Mouse (Mus musculus) thymus, adult 2 months (tissue): ENCODE results near the gene AI467606. TPM values are rescaled to one million over a fixed set of nuclear protein-coding genes. Genes with fewer than 3 reads are reported as not detected.

Source experiments
- DNase-seq: peaks from one replicate; pipeline ENCODE4 v3.0.0; 2021
- H3K27ac ChIP-seq: fragments of 200-500 bp; 2 replicates; pipeline ENCODE4 v1.5.1; 2012; ENCODE audit warnings: low read length, control low read depth; ENCODE audit not compliant: control insufficient read depth, insufficient read depth
- H3K27me3 ChIP-seq: fragments of 200-500 bp; 2 replicates; pipeline ENCODE4 v1.6.1; 2012; ENCODE audit warnings: mild to moderate bottlenecking, low read length, moderate library complexity, mixed read lengths; ENCODE audit not compliant: control insufficient read depth, insufficient read depth
- H3K36me3 ChIP-seq: fragments of 200-500 bp; 2 replicates; pipeline ENCODE4 v1.6.1; 2012; ENCODE audit warnings: mild to moderate bottlenecking, low read length, moderate library complexity; ENCODE audit not compliant: control insufficient read depth, insufficient read depth
- H3K4me1 ChIP-seq: fragments of 200-500 bp; replicated peaks from 2 replicates; pipeline ENCODE4 v1.6.1; 2012; ENCODE audit warnings: low read length; ENCODE audit not compliant: control insufficient read depth, insufficient read depth
- H3K4me3 ChIP-seq: fragments of 200-500 bp; 2 replicates; pipeline ENCODE4 v1.5.1; 2012; ENCODE audit warnings: mild to moderate bottlenecking, low read length, control low read depth, moderate library complexity; ENCODE audit not compliant: control insufficient read depth, insufficient read depth
- CTCF ChIP-seq: fragments of 200-500 bp; IDR thresholded peaks from 2 replicates; pipeline ENCODE4 v1.5.1; 2012; ENCODE audit warnings: mild to moderate bottlenecking, control low read depth, low read length, moderate library complexity, borderline replicate concordance; ENCODE audit not compliant: control insufficient read depth, poor library complexity, insufficient read depth; ENCODE audit errors: extremely low read depth
- POLR2A ChIP-seq: fragments of 200-500 bp; IDR thresholded peaks from 2 replicates; pipeline ENCODE4 v1.6.1; 2012; ENCODE audit warnings: mild to moderate bottlenecking, low read length, control low read depth, moderate library complexity; ENCODE audit not compliant: control insufficient read depth, poor library complexity, insufficient read depth; ENCODE audit errors: extremely low read depth
- WGBS: fragments of 180-500 bp; shearing (Covaris S2); methylation state at CpG from one replicate; pipeline ENCODE4 v1.1.7; 2018; 5-methylcytosine and 5-hydroxymethylcytosine counted together
- polyA plus RNA-seq: library from polyadenylated mRNA; depleted of rRNA; stranded (reverse); fragments of >200 nt; gene quantifications from 2 replicates; pipeline ENCODE4 v1.2.3, GENCODE M21; 2012

Gene AI467606
- polyA plus RNA-seq, 1 experiment = 532 TPM

DNA sequence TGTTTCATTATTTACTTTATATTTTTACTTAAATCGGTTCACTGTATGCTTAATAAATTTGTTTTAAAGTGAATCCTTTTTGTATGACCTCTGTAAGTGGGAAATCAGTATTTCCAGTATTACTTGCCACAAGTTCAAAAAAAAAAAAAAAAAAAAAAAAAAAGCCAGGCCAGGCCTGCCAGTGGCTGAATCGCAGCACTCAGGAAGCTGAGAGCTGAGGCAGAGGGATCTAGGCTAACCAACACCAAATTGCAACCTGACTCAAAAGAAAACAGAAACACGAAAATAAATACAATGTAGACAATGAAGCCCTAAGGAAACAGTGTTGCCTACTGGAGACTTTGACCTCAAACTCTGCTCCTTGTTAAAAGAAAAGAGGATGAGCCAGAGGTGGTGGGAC lies 2.8 kb downstream of the AI467606 start:
- DNase-seq = no peak
- 53% methylated on average over 3 of the region's 3 CpGs for WGBS
- H3K4me3 ChIP-seq = peak overlapping the region; percentile 85; the same call in 1 of the 2 replicates

DNA sequence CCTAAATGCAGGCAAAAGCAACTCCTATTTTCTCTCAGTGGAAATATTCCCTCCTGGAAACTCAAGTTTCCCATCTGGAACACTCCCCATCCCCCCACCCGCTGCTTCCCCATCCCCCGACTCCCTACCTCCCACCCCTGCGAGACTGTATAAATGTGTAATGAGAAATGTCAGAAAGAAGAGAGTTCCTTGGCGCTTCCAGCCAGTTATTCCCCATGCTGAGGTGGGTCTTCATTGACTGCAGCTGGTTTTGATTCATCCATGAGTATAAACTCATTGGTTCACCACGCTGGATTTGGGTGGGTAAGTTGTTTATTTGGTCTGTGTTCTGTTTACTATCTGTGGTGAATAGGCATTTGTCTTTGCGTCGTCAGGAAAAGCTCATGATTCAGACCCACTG lies 5.3 kb downstream of the AI467606 start:
- peaks cover 33% of the 10 kb centered on the region for H3K4me1 ChIP-seq
- H3K4me3 ChIP-seq = no peak overlapping the region
- TF ChIP-seq POLR2A (no peak), CTCF (no peak)
- no peak for DNase-seq
- 92% methylated on average over 7 of the region's 7 CpGs for WGBS
- peaks cover 21% of the 10 kb centered on the region for H3K36me3 ChIP-seq
- H3K27ac ChIP-seq = no peak overlapping the region
- H3K27me3 ChIP-seq = no peaks in the 10 kb centered on the region

More for the DNA sequence above, 2.8 kb downstream of the AI467606 start:
- H3K27ac ChIP-seq = no peak overlapping the region
- H3K36me3 ChIP-seq = peaks cover 21% of the 10 kb centered on the region
- TF ChIP-seq CTCF (no peak), POLR2A (no peak)
- H3K4me1 ChIP-seq = peaks cover 34% of the 10 kb centered on the region
- no peaks in the 10 kb centered on the region for H3K27me3 ChIP-seq

DNA sequence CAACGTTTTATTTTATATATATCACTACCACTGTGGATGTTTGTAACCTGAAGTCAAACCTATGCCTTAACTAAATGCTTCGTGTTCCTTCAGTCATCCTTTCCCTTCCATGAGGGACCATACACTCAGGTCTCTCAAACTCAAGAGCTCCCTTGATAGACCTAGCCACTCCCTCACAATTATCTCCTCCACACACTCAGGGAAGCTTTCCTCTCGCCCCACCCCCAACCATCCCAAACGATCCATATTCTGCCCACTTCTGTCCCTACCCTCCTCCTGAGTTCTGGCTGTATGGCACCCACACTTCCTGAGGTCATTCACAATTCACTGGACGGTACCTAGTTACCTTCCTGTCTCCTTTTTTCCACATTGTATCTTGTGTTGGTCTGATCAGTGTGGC lies 7.4 kb downstream of the AI467606 start:
- Histone ChIP-seq H3K4me3 (no peak overlapping the region), H3K4me1 (peaks cover 30% of the 10 kb centered on the region), H3K36me3 (peaks cover 9% of the 10 kb centered on the region), H3K27me3 (no peaks in the 10 kb centered on the region), H3K27ac (no peak overlapping the region)
- 97% methylated on average over 5 of the region's 5 CpGs for WGBS
- no peak for TF ChIP-seq POLR2A
- TF ChIP-seq CTCF = no peak
- no peak for DNase-seq

DNA sequence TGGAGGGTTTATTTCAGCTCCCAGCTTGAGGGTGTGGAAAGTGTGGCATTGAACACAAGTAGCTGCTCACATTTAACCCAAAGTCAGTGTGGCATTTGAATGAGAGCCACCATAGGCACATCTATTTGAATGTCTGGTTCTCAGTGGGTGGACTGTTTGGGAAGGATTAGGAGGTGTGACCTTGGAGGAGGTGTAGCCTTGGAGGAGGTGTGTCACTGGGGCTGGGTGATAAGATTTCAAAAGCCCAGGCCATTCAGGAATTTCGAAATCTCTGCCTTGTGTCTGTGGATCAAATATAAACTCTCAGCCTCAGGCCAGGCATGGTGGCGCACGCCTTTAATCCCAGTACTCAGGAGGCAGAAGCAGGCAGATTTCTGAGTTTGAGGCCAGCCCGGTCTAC lies 7.8 kb downstream of the AI467606 start:
- Histone ChIP-seq H3K4me1 (peaks cover 32% of the 10 kb centered on the region), H3K36me3 (peaks cover 8% of the 10 kb centered on the region; the same call in 1 of the 2 replicates), H3K27me3 (no peaks in the 10 kb centered on the region), H3K27ac (no peak overlapping the region), H3K4me3 (no peak overlapping the region)
- TF ChIP-seq POLR2A (no peak), CTCF (no peak)
- DNase-seq = no peak
- 100% methylated on average over 4 of the region's 4 CpGs for WGBS

DNA sequence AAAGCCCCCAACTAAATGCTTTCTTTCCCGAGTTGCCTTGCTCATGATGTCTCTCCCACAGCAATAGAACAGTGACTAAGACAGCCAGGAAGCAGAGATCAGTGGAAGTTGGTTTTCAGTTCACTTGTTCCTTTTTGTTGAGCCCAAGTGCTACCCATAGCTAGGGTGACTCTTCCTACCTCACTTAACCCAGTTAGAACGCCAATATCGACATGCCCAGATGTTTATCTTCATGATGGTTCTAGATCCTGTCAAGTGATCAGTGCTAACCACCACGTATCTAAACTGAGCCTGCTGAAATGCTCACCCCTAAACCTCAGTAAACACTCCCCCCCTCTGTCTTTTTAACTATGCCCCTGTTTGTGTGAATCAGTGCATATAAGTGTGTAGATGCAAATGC lies 8.4 kb downstream of the AI467606 start:
- no peaks in the 10 kb centered on the region for H3K27me3 ChIP-seq
- WGBS = 26% methylated on average over 4 of the region's 4 CpGs
- H3K4me3 ChIP-seq = no peak overlapping the region
- TF ChIP-seq CTCF (no peak), POLR2A (no peak)
- peaks cover 32% of the 10 kb centered on the region for H3K4me1 ChIP-seq
- no peak overlapping the region for H3K27ac ChIP-seq
- H3K36me3 ChIP-seq = peaks cover 3% of the 10 kb centered on the region; the same call in 1 of the 2 replicates
- no peak for DNase-seq

DNA sequence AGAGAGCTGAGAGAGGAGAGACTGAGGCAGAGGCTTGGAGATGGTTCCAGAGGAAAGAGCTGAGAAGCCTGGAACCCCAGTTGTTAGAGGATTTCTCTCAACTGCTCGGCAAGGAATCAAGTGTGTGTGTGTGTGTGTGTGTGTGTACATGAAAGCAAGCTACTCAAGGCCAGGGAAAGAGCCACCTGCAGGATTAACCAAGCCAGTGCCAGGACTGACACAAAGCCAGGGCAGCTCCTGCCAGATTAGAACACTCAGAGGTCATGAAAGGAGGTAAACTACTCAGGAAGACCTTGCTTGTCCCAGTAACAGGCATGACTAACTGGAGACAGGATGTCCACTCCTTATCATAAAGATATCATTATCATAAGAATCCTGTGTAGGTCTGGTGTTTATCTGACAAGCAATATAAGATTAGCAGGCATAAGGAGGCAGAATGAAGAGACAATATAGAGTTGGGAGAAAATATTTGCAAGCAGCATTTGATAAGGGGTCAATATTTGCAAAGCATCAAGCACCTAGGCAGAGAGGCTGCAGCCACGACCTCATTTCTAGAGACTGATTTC lies 10.4 kb downstream of the AI467606 start:
- Histone ChIP-seq H3K36me3 (no peaks in the 10 kb centered on the region), H3K27me3 (no peaks in the 10 kb centered on the region), H3K4me3 (no peak overlapping the region), H3K4me1 (peaks cover 34% of the 10 kb centered on the region), H3K27ac (peak overlapping the region; percentile 38; the same call in 1 of the 2 replicates)
- TF ChIP-seq CTCF = no peak
- TF ChIP-seq POLR2A = no peak
- WGBS = 11% methylated on average over 2 of the region's 2 CpGs
- DNase-seq = peak; percentile 23

DNA sequence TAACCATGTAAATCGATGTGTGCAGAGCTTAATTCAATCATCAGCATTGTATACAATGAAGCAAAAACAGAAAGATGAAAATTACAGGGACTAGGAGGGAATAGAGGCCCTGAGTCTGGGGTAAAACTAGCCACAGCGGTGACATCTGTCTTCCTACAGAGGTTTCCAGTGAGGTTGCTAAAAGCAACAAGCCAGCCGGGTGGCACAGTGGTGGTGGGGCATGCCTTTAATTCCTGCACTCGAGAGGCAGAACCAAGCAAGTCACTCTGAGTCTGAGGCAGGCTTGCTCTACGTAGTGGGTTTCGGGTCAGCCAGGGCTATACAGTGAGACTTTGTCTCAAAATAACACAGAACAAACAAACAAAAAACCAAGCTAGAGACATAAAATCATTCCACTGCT lies 11.0 kb downstream of the AI467606 start:
- Histone ChIP-seq H3K36me3 (no peaks in the 10 kb centered on the region), H3K4me1 (peaks cover 34% of the 10 kb centered on the region), H3K27me3 (no peaks in the 10 kb centered on the region), H3K4me3 (no peak overlapping the region), H3K27ac (no peak overlapping the region; the same call in 1 of the 2 replicates)
- TF ChIP-seq CTCF (no peak), POLR2A (no peak)
- peak; percentile 33 for DNase-seq
- 32% methylated on average over 6 of the region's 6 CpGs for WGBS

DNA sequence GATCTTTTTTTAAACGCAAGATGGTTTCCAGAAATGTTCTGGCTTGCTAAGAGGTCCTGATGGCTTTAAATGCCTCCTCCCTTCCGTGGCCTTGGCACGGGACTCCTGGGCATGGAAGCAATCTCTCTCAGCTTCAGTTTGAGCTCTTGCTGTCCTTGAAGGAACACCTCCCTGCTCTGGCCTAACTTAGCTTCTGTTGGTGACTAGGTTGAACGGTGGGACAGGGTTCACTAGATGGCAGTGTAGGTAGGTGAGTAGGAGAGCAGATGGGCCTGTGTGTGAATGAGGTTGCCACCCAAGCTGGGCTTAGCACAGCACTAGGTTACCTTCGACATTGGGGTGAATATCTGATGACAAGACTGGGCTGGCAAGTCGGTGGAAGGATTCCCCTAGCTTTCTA lies 12.8 kb downstream of the AI467606 start:
- Histone ChIP-seq H3K36me3 (no peaks in the 10 kb centered on the region), H3K27me3 (no peaks in the 10 kb centered on the region), H3K4me1 (peaks cover 34% of the 10 kb centered on the region), H3K27ac (peak overlapping the region; percentile 69), H3K4me3 (no peak overlapping the region)
- TF ChIP-seq CTCF (no peak), POLR2A (no peak)
- DNase-seq = peak; percentile 63
- WGBS = 62% methylated on average over 6 of the region's 6 CpGs
